Mouse (Mus musculus) megakaryocyte, embryonic 14.5 days (primary cell): ENCODE measurements around the gene Apobec2.

ENCODE experiments used
- FLI1 ChIP-seq: IDR thresholded peaks from 2 replicates; pipeline ENCODE4 v1.6.1; 2012; ENCODE audit warnings: low read length, inconsistent platforms, mixed read lengths
- GATA1 ChIP-seq: IDR thresholded peaks from 3 replicates; pipeline ENCODE4 v1.6.1; 2012; ENCODE audit warnings: mixed read lengths, low read length, inconsistent platforms, borderline replicate concordance

- TF ChIP-seq GATA1 (no peak), FLI1 (no peak)
Measured at GRCm38 (mm10) chr17:48447675-48448074, 14.9 kb upstream of the Apobec2 start.
